Mouse (Mus musculus) midbrain, embryonic 15.5 days (tissue): ENCODE data around the gene Agtrap. TPM values are rescaled to one million over a fixed set of nuclear protein-coding genes. Genes with fewer than 3 reads are reported as not detected.

Experiments
- ATAC-seq: fragments of 200-750 bp; cut with Nextera tagmentation; replicated peaks from 2 replicates; pipeline ENCODE4 v1.8.0; 2017; ENCODE audit warnings: moderate TSS enrichment
- H3K27ac ChIP-seq: fragments of 300-500 bp; sonication (generic); 2 replicates; pipeline ENCODE4 v1.5.1; 2015; ENCODE audit warnings: mild to moderate bottlenecking, inconsistent platforms
- H3K27me3 ChIP-seq: fragments of 300-500 bp; sonication (generic); replicated peaks from 2 replicates; pipeline ENCODE4 v1.6.1; 2015; ENCODE audit warnings: inconsistent platforms
- H3K36me3 ChIP-seq: fragments of 300-500 bp; sonication (generic); replicated peaks from 2 replicates; pipeline ENCODE4 v1.6.1; 2015; ENCODE audit warnings: inconsistent platforms
- H3K4me1 ChIP-seq: fragments of 300-500 bp; sonication (generic); 2 replicates; pipeline ENCODE4 v1.6.1; 2015; ENCODE audit warnings: inconsistent platforms
- H3K4me2 ChIP-seq: fragments of 300-500 bp; sonication (generic); 2 replicates; pipeline ENCODE4 v1.6.1; 2015; ENCODE audit warnings: inconsistent platforms, mild to moderate bottlenecking, moderate library complexity
- H3K4me3 ChIP-seq: fragments of 300-500 bp; sonication (generic); 2 replicates; pipeline ENCODE4 v1.5.1; 2015; ENCODE audit warnings: mild to moderate bottlenecking, inconsistent platforms
- H3K9ac ChIP-seq: fragments of 300-500 bp; sonication (generic); 2 replicates; pipeline ENCODE4 v1.6.1; 2015; ENCODE audit warnings: mild to moderate bottlenecking, inconsistent platforms
- H3K9me3 ChIP-seq: fragments of 300-500 bp; sonication (generic); 2 replicates; pipeline ENCODE4 v1.6.1; 2016; ENCODE audit warnings: inconsistent platforms
- WGBS: fragments of 180-500 bp; shearing (Covaris S2); methylation state at CpG from one replicate; pipeline ENCODE4 v1.1.7; 2015; ENCODE audit warnings: mixed read lengths; 5-methylcytosine and 5-hydroxymethylcytosine counted together
- polyA plus RNA-seq: library from polyadenylated mRNA; unstranded; fragments of >200 nt; fragmentation: Nextera tagmentation; extraction: Ambion mirVana; gene quantifications from 2 replicates; pipeline ENCODE4 v1.2.1, GENCODE M21; 2015

The Agtrap gene
- polyA plus RNA-seq = 5.5 and 6.4 TPM in 2 replicates

DNA sequence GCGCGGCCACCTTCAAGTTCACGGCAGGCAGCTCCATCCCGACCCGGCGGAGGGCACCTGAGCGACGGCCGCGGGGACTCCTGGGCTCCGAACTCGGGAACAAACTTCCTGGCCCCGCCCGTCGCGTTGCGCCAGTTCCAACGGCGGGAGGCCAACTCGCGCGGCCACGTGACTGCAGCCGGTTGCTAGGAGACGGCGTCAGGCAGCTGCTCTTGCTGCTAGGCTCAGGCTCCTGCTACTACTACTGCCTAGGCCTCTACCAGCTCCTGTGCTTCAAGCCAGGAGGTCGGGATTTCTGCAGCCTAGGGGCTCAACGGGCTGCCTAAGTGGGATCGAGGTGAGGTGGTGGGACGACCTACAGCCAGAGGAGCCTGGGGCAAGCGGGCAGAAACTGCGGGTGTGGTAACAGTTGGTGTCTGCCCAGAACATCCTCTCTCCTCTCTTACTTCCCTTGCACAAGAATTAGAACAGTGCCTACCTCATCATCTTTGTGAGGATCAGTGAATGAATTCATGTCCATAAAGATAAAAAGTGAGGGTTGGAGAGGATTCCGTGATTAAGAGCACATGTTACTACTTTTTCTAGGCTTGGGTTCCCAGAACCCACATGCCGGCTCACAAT lies at the start of gene Agtrap:
Gene Agtrap (minus strand): TSS at position 125 of the 621 bp plus-strand sequence.
- Histone ChIP-seq H3K4me2 (peak within 1 kb of the TSS; percentile 89), H3K4me1 (peaks cover 17% of the 10 kb centered on the region), H3K9me3 (no peaks in the 10 kb centered on the region), H3K36me3 (no peaks in the 10 kb centered on the region), H3K4me3 (peak within 1 kb of the TSS; percentile 50), H3K27me3 (no peaks in the 10 kb centered on the region), H3K9ac (peak within 1 kb of the TSS; percentile 54), H3K27ac (peak within 1 kb of the TSS; percentile 75)
- WGBS = 4% methylated on average over 34 of the region's 34 CpGs
- peak; percentile 93 for ATAC-seq

DNA sequence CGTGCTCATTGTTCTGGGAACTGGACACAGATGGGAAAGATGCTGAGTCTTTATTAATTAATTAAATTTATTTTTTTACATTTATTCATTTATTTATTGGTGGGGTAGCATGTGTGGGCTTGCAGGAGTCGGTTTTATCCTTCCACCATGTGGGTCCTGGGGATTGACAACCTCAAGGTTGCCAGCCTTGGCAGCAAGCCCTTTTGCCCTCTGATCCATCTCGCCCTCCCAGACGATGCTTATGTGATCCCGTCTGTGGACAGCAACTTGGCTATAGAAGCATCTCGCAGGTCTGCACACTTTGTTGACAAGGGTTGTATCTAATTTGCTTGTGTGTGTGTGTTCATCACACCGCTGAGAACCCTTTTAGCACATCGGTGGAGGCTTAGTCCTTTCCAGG lies 49.7 kb upstream of the Agtrap start:
- no peak for ATAC-seq
- 57% methylated on average over 8 of the region's 8 CpGs for WGBS
- H3K9me3 ChIP-seq = no peaks in the 10 kb centered on the region
- no peaks in the 10 kb centered on the region for H3K36me3 ChIP-seq
- H3K9ac ChIP-seq = no peak overlapping the region
- no peak overlapping the region for H3K4me3 ChIP-seq
- no peak overlapping the region for H3K4me2 ChIP-seq
- no peaks in the 10 kb centered on the region for H3K27me3 ChIP-seq
- H3K27ac ChIP-seq = no peak overlapping the region
- H3K4me1 ChIP-seq = peaks cover 30% of the 10 kb centered on the region

GRCm38 (mm10) chr4:148134988-148135387 lies 47.2 kb upstream of the Agtrap start:
- H3K9ac ChIP-seq = no peak overlapping the region
- WGBS = 86% methylated on average over 8 of the region's 8 CpGs
- H3K27ac ChIP-seq = no peak overlapping the region
- H3K4me3 ChIP-seq = no peak overlapping the region
- H3K4me1 ChIP-seq = peaks cover 38% of the 10 kb centered on the region
- H3K36me3 ChIP-seq = no peaks in the 10 kb centered on the region
- no peak overlapping the region for H3K4me2 ChIP-seq
- ATAC-seq = no peak
- no peaks in the 10 kb centered on the region for H3K9me3 ChIP-seq
- no peaks in the 10 kb centered on the region for H3K27me3 ChIP-seq

- peak overlapping the region; percentile 78 for H3K4me2 ChIP-seq
- H3K4me1 ChIP-seq = peaks cover 45% of the 10 kb centered on the region
- H3K36me3 ChIP-seq = no peaks in the 10 kb centered on the region
- peak; percentile 56 for ATAC-seq
- peak overlapping the region; percentile 66 for H3K4me3 ChIP-seq
- H3K9me3 ChIP-seq = no peaks in the 10 kb centered on the region
- peak overlapping the region; percentile 98 for H3K9ac ChIP-seq
- WGBS = under 1% methylated on average over 21 of the region's 21 CpGs
- H3K27ac ChIP-seq = peak overlapping the region; percentile 98
- H3K27me3 ChIP-seq = no peaks in the 10 kb centered on the region
These were observed 43.8 kb upstream of the Agtrap start for GRCm38 (mm10) chr4:148131497-148132081.

GRCm38 (mm10) chr4:148130561-148131413 lies 43.0 kb upstream of the Agtrap start, which contains the start of gene Draxin:
Gene Draxin (minus strand): TSS chr4:148130698.
- no peaks in the 10 kb centered on the region for H3K9me3 ChIP-seq
- under 1% methylated on average over 85 of the region's 87 CpGs for WGBS
- H3K27ac ChIP-seq = peak within 1 kb of the TSS; percentile 98
- peaks cover 52% of the 10 kb centered on the region for H3K4me1 ChIP-seq
- no peaks in the 10 kb centered on the region for H3K36me3 ChIP-seq
- H3K9ac ChIP-seq = peak within 1 kb of the TSS; percentile 98
- peak within 1 kb of the TSS; percentile 78 for H3K4me2 ChIP-seq
- H3K4me3 ChIP-seq = peak within 1 kb of the TSS; percentile 66
- H3K27me3 ChIP-seq = no peaks in the 10 kb centered on the region
- ATAC-seq = peak; percentile 89

DNA sequence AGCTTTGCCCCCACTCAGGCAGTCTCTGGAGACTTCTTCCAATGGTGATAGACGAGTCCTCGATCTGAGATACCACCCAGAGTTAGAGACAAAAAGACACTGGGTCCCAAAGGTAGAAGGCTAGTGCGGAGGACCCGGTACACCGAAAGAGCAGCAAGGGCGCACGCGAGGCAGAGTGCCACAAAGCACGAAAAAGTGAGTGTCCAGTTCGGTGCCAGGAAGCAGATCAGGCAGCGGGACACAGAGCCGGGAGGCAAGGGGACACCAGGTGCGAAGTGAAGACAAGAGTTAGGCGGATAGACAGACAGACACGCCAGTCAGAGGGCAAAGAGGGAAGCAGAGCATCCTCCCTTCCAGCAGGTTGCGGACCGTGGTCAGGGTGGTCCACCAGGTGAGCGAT lies 42.3 kb upstream of the Agtrap start, which contains the start of gene Mad2l2:
Gene Mad2l2 (plus strand): TSS at position 252 of the 400 bp plus-strand sequence.
- H3K9ac ChIP-seq = peak within 1 kb of the TSS; percentile 98
- no peaks in the 10 kb centered on the region for H3K9me3 ChIP-seq
- peak within 1 kb of the TSS; percentile 98 for H3K27ac ChIP-seq
- under 1% methylated on average over 18 of the region's 18 CpGs for WGBS
- H3K36me3 ChIP-seq = no peaks in the 10 kb centered on the region
- peak within 1 kb of the TSS; percentile 78 for H3K4me2 ChIP-seq
- H3K4me3 ChIP-seq = peak within 1 kb of the TSS; percentile 66
- H3K27me3 ChIP-seq = no peaks in the 10 kb centered on the region
- ATAC-seq = peak; percentile 2; the same call in 1 of the 2 replicates
- peaks cover 56% of the 10 kb centered on the region for H3K4me1 ChIP-seq

DNA sequence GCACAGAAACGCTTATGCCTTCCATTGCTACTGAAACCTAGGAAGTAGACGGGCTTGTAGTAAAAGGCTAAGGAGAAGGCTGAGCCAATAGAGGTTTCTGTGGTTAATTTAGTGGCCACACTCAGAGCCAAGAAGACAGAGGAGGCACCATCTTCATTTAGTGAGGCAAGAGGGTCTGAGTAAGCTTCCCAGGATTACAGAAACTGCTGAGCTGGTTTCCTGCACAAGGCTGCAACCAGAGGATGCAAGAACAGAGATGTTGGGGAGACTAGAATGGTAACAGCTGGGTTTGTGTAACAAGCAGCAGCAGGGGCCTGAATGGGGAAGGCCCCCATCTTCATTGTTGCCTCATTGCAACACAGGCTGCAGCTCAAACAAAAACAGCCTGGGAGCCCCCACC lies 40.8 kb upstream of the Agtrap start:
- Histone ChIP-seq H3K9me3 (no peaks in the 10 kb centered on the region), H3K4me1 (peaks cover 59% of the 10 kb centered on the region), H3K4me2 (peak overlapping the region; percentile 78), H3K27ac (peak overlapping the region; percentile 98), H3K27me3 (no peaks in the 10 kb centered on the region), H3K4me3 (peak overlapping the region; percentile 66), H3K36me3 (no peaks in the 10 kb centered on the region), H3K9ac (peak overlapping the region; percentile 98; the same call in 1 of the 2 replicates)
- 70% methylated on average over 2 of the region's 2 CpGs for WGBS
- no peak for ATAC-seq

GRCm38 (mm10) chr4:148128241-148128640 lies 40.4 kb upstream of the Agtrap start:
- Histone ChIP-seq H3K4me3 (peak overlapping the region; percentile 66), H3K4me1 (peaks cover 63% of the 10 kb centered on the region), H3K9me3 (no peaks in the 10 kb centered on the region), H3K4me2 (peak overlapping the region; percentile 78), H3K36me3 (no peaks in the 10 kb centered on the region), H3K27ac (peak overlapping the region; percentile 98), H3K9ac (peak overlapping the region; percentile 98; the same call in 1 of the 2 replicates), H3K27me3 (no peaks in the 10 kb centered on the region)
- WGBS = 58% methylated on average over 1 of the region's 1 CpGs
- ATAC-seq = no peak

GRCm38 (mm10) chr4:148122694-148123066 lies 34.8 kb upstream of the Agtrap start:
- Histone ChIP-seq H3K9me3 (no peaks in the 10 kb centered on the region), H3K27me3 (no peaks in the 10 kb centered on the region), H3K27ac (peak overlapping the region; percentile 64), H3K4me1 (peaks cover 47% of the 10 kb centered on the region), H3K9ac (no peak overlapping the region), H3K4me3 (no peak overlapping the region), H3K36me3 (no peaks in the 10 kb centered on the region), H3K4me2 (no peak overlapping the region)
- WGBS = 65% methylated on average over 3 of the region's 3 CpGs
- ATAC-seq = no peak

DNA sequence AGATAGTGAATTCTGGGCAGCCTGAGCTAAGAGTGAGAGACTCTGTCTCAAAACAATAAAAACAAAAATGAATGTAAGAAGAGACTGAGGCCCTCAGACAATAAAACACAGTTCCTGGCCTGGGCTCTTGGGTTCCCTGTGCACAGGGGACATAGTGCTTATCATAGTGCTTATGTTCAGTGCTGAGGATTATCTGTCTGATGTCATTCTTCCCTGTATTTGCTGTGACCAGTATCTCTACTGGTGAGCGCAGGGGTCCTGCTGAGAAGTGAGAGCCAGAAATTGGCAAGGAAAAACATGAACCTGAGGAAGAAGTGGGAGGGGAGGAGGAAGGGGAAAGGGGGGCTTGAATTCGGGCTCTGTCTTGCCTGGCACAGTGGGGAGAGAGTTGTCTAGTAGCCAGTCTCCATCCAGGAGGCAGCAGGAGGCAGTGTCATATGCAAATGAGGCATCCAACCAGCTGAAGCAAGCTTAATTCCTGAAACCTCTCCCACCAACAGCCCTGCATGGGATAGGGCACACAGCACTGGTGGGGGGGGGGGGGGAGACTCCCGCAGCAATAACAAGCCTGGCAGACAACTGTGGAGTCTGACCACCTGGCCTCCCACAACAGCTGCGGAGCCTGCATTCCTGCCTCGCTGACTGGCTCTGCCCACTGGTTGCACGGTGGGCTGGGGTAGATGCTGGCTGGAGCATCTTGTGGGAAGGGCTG lies 34.3 kb upstream of the Agtrap start:
- Histone ChIP-seq H3K27ac (peak overlapping the region; percentile 64), H3K9me3 (no peaks in the 10 kb centered on the region), H3K4me2 (no peak overlapping the region), H3K9ac (no peak overlapping the region; the same call in 1 of the 2 replicates), H3K27me3 (no peaks in the 10 kb centered on the region), H3K36me3 (no peaks in the 10 kb centered on the region), H3K4me3 (no peak overlapping the region), H3K4me1 (peaks cover 43% of the 10 kb centered on the region)
- 10% methylated on average over 6 of the region's 6 CpGs for WGBS
- ATAC-seq = peak; percentile 71

- Histone ChIP-seq H3K4me2 (no peak overlapping the region), H3K4me1 (peaks cover 36% of the 10 kb centered on the region), H3K36me3 (no peaks in the 10 kb centered on the region), H3K27me3 (no peaks in the 10 kb centered on the region), H3K9ac (no peak overlapping the region), H3K9me3 (no peaks in the 10 kb centered on the region), H3K4me3 (no peak overlapping the region), H3K27ac (peak overlapping the region; percentile 64)
- 56% methylated on average over 4 of the region's 4 CpGs for WGBS
- ATAC-seq = peak; percentile 49
These were observed 33.5 kb upstream of the Agtrap start for GRCm38 (mm10) chr4:148121362-148121761.
